Mouse (Mus musculus): ENCODE measurements at regions not wholly inside any gene's neighbourhood (a gene's known extent, or its start where the extent isn't known, plus 50 kb on each side); places are given as distances from the start of the nearest gene placed in this dataset.

DNA sequence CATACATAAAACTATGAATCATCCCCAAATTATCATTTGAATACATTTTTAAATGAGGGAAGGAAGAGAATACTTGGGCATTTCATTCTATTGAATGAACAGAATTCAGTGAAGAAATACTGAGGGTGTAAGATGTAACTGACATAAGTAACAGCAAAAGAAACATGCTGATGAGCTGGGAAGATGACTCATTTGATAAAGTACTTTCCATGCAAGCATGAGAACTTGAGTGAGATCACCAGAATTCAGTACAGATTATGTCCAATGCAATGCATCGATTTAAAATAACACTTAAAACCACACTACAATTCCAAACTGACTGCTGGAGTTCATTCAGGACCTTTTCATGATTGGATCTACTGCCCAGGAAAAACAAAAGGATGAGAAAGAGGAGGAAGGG, 3467.1 kb upstream of the Gm7489 start:
- DNase-seq (ENCODE audit: inconsistent age in 2 of 2, low spot score in 1 of 2): no peak

DNA sequence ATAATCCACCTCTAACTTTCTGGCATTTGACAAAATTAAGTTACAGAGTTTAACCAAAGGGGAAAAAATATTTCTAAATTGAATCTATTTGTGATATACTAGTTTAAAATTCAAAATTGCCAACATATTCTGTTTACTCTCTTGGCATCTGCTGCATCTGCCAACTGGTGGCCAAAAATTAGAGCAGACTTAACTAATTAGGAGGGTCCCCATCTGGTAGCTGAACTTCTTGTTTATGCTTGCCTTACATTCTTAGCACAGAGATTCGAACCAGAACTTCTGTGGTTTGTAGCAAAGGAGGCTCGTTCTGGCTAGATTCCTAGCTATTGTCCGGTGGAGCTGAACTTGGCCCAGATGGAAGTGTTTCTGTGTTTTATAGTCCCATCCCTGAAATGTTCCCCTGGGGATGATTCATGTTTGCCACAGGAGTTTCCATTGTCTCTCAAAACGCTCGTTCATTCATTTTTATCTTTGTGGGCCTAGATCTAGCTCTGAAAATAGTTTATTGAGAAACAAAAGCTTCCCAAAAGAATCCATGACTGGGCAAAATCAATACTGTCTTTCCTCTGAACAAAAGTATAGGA, 3461.5 kb upstream of the Gm7489 start:
- DNase-seq (ENCODE audit: inconsistent age in 2 of 2, low spot score in 1 of 2): no peak

DNA sequence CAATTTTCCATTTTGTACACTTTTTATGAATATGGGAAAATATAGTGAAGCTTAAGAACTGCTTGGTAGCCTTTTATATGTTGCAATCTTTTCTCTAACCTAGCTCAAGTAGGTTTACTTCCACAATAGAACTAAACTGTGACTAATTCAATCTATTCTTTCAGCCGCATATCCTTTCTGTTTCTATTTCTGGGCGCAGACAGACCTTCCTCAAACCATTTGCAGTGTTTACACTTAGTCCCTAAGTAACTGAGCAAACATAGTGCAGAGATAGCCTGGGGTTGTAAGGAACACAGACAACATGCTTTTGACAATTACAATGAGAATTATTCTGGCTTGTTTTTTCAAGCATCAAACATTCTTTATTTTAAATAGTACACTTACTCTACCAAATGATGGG, 3435.1 kb upstream of the Gm7489 start:
- DNase-seq (ENCODE audit: inconsistent age in 2 of 2, low spot score in 1 of 2): no peak

DNA sequence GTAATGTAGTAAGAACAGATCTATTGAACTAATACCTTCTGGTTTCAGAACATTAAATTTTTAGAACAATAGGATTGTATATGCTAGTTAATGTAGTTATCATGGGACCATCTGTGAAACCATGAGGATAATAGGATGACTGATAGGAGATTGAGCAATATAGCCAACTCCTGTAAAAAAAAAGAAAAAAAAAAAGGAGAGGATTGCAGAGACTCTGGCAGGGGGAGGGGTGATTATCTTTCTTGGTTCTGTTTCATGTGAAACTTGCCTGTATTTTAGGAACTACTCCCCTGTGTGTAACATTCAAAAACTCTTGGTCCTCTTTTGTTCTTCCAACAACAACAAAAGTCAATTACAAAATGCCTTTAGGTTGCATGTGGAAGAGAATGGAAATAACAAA, 3412.1 kb upstream of the Gm7489 start:
- no peak for DNase-seq (ENCODE audit: inconsistent age in 2 of 2, low spot score in 1 of 2)

DNA sequence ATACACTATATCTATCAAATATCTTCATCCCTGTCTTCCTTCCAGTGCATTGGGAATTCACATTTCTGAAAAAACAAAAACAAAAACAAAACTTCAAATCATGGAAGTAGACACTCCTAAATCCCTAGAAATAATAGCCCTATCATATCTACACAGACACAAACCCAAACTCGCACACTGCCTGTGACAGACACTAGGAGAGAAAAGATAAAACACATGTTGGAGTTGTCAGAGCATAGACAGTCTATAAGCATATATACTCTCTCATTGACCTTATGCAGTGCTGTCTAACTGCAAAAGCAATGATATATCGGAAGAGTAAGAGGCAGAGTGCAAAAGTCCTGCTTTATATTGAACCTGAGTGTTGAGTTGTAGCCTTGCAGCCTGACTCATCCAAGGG, 3386.0 kb upstream of the Gm7489 start:
- no peak for DNase-seq (ENCODE audit: inconsistent age in 2 of 2, low spot score in 1 of 2)

DNA sequence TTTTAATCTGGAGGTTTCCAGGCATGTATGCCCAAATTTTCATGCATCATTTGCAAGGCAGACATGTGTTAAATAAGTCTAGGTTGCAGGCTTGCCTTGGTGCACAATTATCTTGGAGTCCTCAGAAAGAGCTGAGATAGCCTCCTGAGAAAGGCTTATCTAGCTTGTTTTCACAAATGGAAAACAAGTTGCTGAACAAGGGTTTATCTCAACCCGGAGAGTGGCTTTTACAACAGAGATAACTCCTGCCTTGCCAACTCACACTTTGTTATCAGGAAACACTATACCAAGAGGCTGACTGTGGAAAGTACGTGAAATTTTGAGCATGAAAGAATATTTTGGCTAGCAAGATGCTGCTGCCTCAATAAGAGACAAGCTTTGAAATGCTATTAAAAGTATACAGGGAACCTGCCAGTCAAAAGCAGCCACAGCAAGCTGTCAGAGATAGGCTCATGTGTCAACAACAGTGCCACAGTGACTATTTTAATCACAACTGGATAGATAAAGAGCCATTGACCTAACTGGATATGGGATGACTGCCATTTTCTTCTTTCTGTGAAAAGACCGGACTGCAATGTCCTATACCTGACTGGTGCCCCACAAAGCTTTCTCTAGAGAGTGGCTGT, 3376.6 kb upstream of the Gm7489 start:
- no peak for DNase-seq (ENCODE audit: inconsistent age in 2 of 2, low spot score in 1 of 2)

DNA sequence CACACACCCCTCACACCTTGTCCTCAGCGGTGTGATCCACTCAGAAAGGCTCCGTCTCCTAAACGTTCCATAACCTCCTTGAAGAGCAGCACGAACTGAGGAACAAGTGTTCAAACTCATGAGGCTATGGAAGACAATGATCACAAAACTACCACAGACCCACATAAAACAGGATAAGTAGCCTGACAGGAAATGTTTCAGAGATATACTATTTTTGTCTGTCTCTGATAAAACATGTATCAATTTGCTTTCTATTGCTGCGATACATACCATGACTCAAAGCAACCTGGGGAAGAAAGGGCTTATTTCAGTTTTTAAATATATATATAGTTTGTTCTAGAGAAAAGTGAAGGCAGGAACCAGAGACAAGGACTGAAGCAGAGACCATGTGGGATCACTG, 3371.7 kb upstream of the Gm7489 start:
- no peak for DNase-seq (ENCODE audit: inconsistent age in 2 of 2, low spot score in 1 of 2)

DNA sequence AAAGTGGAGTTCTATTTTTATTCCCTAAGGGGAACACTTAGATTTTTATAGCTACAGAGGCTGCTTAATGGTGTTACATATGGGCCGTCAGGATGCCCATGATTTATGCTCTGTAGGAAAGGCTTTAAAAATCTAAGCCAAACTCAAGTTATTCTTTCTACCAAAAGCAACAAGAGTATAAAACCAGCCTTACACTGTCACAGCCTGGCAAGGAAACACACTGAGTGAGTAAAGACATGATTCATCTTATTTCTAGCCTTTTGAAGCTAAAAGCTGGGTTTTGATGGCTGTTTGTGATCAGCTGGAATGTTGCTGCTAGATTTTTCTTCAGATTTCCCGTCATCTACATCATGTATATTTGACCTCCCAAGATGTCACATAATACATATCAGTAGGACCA, 3359.9 kb upstream of the Gm7489 start:
- no peak for DNase-seq (ENCODE audit: inconsistent age in 2 of 2, low spot score in 1 of 2)

DNA sequence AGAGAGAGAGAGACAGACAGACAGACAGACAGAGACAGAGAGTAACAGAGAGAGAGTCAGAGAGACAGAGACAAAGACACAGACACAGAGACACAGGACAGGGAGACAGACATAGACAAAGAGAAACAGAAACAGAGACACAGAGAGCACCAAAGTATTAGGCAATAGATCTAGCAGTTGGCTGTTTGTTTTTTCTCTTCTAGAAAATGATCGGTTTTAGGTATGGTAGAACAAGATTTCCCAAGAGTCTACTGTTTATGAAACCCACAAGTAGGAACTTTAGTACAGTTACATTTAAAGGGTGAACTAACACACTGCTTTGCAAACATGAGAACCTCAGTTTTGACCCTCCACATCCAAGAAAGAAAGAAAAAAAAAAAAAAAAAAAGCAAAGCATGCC, 3350.2 kb upstream of the Gm7489 start:
- DNase-seq (ENCODE audit: inconsistent age in 2 of 2, low spot score in 1 of 2): no peak

DNA sequence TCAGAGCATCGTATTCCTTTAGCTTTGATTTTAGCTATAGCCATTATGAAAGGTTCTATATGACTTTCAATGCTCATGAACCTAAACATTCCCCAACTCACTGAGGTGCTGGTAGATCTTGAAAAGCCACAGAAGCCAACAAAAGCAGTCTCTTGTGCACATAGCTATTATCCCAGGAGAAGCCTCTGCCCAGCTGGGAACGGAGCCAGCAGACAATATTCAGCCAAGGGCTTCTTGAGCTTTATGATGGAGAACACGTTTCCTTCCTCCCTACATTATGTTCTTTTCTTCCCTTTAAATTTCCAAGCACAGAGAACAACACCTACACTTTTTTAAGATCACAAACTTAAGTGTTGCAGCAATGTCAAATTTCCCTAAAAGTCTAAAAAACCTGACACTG, 3321.1 kb upstream of the Gm7489 start:
- no peak for DNase-seq (ENCODE audit: inconsistent age in 2 of 2, low spot score in 1 of 2)

DNA sequence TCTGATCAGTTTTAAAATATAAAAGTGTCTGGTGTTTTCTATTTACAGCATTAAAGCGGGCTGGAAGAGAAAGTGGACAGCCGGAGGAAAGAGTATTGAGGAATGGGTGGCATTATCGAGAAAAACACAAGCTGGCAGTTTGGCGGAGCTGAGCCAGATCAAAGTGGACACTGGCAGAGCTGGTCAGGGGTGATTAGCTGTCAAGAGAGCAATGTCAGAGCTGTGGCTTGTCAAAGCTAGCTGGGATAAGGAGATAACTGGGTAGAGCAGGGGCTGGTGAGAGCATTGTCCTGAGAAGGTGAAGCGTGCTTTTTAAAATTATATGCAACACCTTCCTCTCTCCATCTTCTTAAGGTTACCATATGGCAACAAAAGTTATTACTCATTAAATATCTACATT, 3303.9 kb upstream of the Gm7489 start:
- DNase-seq (ENCODE audit: inconsistent age in 2 of 2, low spot score in 1 of 2): no peak

DNA sequence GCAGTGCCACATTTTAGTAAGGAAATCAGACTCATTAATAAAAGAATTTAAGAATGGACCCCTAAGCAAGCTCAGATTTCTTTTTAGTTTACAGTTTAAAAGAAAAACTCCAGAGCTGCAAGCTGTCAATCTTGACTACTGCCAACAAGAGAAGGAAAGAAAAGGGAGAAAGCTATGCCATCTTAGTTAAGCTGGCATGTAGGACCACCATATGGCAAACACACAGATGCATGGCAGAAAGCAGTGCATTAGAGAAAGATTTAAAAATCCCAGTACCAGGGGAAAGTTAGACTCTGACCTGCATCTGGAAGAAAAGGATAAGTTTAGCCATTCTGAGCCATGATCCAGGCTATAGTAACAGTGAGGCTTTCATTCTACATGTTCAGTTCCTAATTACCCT, 3300.8 kb upstream of the Gm7489 start:
- no peak for DNase-seq (ENCODE audit: inconsistent age in 2 of 2, low spot score in 1 of 2)

DNA sequence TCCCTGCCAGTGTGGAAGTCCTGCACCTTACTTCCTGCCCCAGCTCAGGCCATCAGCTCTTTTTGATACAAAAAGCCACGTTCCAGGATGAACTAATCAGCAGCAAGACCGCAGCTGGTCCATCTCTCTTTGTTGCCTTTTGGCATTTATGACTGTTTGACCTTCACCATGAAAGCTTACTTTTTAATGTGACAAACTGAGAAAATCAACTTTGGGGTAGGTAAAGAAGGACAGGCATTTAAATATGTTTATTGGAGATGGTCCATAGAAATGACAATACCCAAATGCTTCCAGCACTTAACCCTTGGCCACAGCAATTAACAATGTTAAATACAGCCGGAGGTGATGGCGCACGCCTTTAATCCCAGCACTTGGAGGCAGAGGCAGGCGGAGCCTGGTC, 3299.2 kb upstream of the Gm7489 start:
- DNase-seq (ENCODE audit: inconsistent age in 2 of 2, low spot score in 1 of 2): no peak
